Mouse (Mus musculus) heart, adult 2 months (tissue): ENCODE measurements around the gene Narf.

Source experiments
- CTCF ChIP-seq: fragments of 200-600 bp; IDR thresholded peaks from 2 replicates; pipeline ENCODE4 v1.8.1; 2022; ENCODE audit warnings: antibody characterized with exemption, mild to moderate bottlenecking, moderate library complexity
- EP300 ChIP-seq: fragments of 200-500 bp; IDR thresholded peaks from 2 replicates; pipeline ENCODE4 v1.6.1; 2011; ENCODE audit warnings: low read depth, low read length, control low read depth; ENCODE audit not compliant: insufficient read depth
- POLR2A ChIP-seq: fragments of 200-500 bp; IDR thresholded peaks from 2 replicates; pipeline ENCODE4 v1.6.1; 2011; ENCODE audit warnings: mild to moderate bottlenecking, low read depth, low read length, control low read depth; ENCODE audit not compliant: insufficient read depth

DNA sequence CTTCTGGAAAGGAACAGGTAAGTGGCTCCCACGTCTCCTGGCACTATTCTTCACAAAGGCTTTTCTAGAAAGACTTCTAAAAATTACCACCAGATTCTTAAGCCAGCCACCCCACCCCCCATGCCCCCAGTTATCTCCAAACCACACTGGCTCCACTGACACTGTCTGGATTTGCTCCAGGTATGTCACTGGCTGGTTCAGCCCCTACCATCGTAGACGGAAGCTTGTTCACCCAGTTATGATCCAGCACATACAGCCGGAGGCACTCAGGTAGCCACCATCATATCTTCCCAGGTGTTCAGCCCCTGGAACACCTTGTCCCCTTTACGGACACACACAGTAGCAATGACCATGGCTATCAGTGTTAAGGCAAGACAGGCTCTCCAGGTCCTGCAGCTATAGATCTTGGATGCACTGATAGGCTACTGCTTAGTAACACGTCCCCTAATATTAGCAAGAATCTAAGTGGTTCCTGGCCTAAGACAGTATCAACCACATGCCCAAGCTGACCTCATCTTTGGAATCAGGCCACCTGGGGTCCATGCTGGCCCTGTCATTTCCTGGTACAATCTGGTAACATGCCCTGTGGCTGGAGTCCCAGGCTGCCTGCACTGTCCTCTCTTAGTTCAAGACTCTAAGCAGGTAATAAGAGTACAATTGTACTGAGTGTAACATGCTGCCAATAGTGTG, 15.6 kb upstream of the Narf start:
- TF ChIP-seq POLR2A (no peak), CTCF (no peak), EP300 (no peak)
